Mouse (Mus musculus): ENCODE measurements around the gene Smarca4. TPM values are rescaled to one million over a fixed set of nuclear protein-coding genes. Genes with fewer than 3 reads are reported as not detected.

The Smarca4 gene
- polyA plus RNA-seq, 1 experiment from 2014 or later: 22.1 TPM

DNA sequence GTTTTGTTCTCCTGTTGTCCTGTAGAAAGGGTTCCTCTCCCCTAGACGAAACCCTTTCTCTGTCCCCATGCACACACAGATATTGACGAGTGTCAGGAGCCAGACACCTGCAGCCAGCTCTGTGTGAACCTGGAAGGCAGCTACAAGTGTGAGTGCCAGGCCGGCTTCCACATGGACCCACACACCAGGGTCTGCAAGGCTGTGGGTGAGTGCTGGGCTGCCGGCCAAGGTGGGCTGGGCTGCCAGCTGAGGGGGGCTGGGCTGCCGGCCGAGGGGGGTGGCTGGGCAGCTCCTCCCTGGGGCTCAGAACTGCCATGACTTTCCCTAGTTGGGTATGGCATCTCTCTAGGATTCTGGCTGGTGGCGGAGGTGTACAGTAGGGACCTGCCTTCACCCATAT, 122.8 kb downstream of the Smarca4 start:
- no peak overlapping the region for H3K9ac ChIP-seq (ENCODE audit: low read depth, low read length)
- peaks cover 85% of the 10 kb centered on the region for H3K36me3 ChIP-seq (ENCODE audit: control insufficient read depth, insufficient read depth)
- peak overlapping the region; percentile 4; the same call in 1 of the 2 replicates for H3K27ac ChIP-seq (ENCODE audit: low read depth, low read length)
- H3K4me3 ChIP-seq (ENCODE audit: low read depth, low read length): no peak overlapping the region
- H3K4me1 ChIP-seq (replicated peaks; ENCODE audit: control insufficient read depth, insufficient read depth, low read length): 0 out of 2 replicates have a peak, but pooled peaks cover 7% of the 10 kb centered on the region
- 88% methylated on average over 7 of the region's 7 CpGs for WGBS
- H3K9me3 ChIP-seq (ENCODE audit: control insufficient read depth): no peaks in the 10 kb centered on the region
- H3K27me3 ChIP-seq (replicated peaks; ENCODE audit: control insufficient read depth, insufficient read depth, low read length): no peaks in the 10 kb centered on the region
- no peak for ATAC-seq
- no peak for TF ChIP-seq CTCF (IDR thresholded peaks at IDR 0.05; ENCODE audit: low read depth)
- H3K4me2 ChIP-seq (replicated peaks; ENCODE audit: low read depth): no peak overlapping the region

DNA sequence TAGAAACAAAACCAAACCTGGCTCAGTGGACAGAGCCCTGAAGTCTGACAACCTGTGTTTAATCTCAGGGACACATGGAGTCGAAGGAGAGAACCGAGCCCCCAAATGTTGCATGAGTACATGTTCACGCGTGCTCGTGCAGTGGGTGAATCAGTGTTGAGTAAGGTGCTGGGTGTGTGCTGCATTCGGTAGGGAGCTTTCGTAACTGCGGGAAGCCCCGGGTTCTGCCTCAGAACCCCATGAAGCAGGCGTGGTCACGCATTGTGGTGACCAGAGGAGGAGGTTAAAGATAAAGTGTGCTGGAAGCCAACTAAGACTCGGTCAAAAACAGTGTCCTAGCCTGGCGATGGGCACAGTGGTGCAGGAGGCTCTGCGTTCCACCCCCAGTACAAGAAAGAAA, 124.5 kb downstream of the Smarca4 start:
- H3K9ac ChIP-seq (ENCODE audit: low read depth, low read length): no peak overlapping the region

DNA sequence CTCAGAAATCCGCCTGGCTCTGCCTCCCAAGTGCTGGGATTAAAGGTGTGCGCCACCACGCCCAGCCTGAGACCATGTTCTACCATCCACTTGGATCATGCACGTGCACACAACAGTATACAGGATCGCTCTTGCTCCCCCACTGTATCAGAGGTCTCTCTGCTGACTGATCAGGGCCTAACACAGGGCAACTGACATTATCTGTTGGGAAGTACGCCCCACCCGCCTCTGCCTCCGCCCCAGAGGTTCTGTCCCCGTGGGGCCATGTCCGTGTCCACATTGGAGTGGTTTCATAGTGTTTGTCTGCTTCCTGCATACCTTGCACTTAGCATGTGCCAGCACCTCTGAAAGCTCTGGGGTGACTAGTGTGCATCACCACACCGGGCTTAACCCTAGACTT, 125.5 kb downstream of the Smarca4 start:
- 71% methylated on average over 11 of the region's 11 CpGs for WGBS
- no peak for TF ChIP-seq CTCF (IDR thresholded peaks at IDR 0.05; ENCODE audit: low read depth)
- Histone ChIP-seq H3K27ac (ENCODE audit: low read depth, low read length) (no peak overlapping the region), H3K9me3 (ENCODE audit: control insufficient read depth) (no peaks in the 10 kb centered on the region), H3K4me3 (ENCODE audit: low read depth, low read length) (no peak overlapping the region), H3K9ac (ENCODE audit: low read depth, low read length) (no peak overlapping the region), H3K27me3 (replicated peaks; ENCODE audit: control insufficient read depth, insufficient read depth, low read length) (no peaks in the 10 kb centered on the region), H3K4me1 (replicated peaks; ENCODE audit: control insufficient read depth, insufficient read depth, low read length) (0 out of 2 replicates have a peak, but pooled peaks cover 4% of the 10 kb centered on the region), H3K4me2 (replicated peaks; ENCODE audit: low read depth) (no peak overlapping the region), H3K36me3 (ENCODE audit: control insufficient read depth, insufficient read depth) (peaks cover 90% of the 10 kb centered on the region)
- no peak for ATAC-seq

More for the DNA sequence above, 124.5 kb downstream of the Smarca4 start:
- Histone ChIP-seq H3K27ac (ENCODE audit: low read depth, low read length) (no peak overlapping the region), H3K4me3 (ENCODE audit: low read depth, low read length) (no peak overlapping the region), H3K4me2 (replicated peaks; ENCODE audit: low read depth) (no peak overlapping the region), H3K4me1 (replicated peaks; ENCODE audit: control insufficient read depth, insufficient read depth, low read length) (0 out of 2 replicates have a peak, but pooled peaks cover 4% of the 10 kb centered on the region), H3K27me3 (replicated peaks; ENCODE audit: control insufficient read depth, insufficient read depth, low read length) (no peaks in the 10 kb centered on the region), H3K36me3 (ENCODE audit: control insufficient read depth, insufficient read depth) (peaks cover 86% of the 10 kb centered on the region), H3K9me3 (ENCODE audit: control insufficient read depth) (no peaks in the 10 kb centered on the region)
- TF ChIP-seq CTCF (IDR thresholded peaks at IDR 0.05; ENCODE audit: low read depth): no peak
- ATAC-seq: no peak
- 90% methylated on average over 14 of the region's 14 CpGs for WGBS

DNA sequence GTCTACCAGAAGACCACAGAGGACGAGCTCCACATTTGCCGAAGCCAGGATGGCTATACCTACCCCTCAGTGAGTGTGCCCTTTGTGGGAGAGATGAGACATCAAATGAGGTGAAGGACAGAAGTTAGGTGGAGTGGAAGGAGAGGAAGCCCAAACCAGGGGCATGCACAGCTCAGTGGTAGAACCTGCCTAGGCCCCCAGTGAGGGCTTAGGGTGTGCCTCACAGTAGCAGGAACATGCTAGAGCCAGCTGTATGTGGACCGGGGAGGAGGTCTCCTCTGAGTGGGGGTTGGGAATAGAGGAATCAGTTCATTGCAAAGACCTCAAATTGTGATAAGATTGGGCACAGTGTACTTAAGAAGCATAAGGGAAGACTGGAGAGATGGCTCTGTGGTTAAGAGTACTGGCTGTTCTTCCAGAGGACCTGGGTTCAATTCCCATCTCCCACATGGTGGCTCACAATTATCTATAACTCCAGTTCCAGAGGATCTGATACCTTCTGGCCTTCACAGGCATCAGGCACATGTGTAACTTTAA, 131.3 kb downstream of the Smarca4 start:
- H3K4me3 ChIP-seq (ENCODE audit: low read depth, low read length): no peak overlapping the region
- H3K4me1 ChIP-seq (replicated peaks; ENCODE audit: control insufficient read depth, insufficient read depth, low read length): no peaks in the 10 kb centered on the region
- ATAC-seq: no peak
- H3K4me2 ChIP-seq (replicated peaks; ENCODE audit: low read depth): no peak overlapping the region
- H3K27ac ChIP-seq (ENCODE audit: low read depth, low read length): no peak overlapping the region
- WGBS: 81% methylated on average over 3 of the region's 3 CpGs
- no peaks in the 10 kb centered on the region for H3K27me3 ChIP-seq (replicated peaks; ENCODE audit: control insufficient read depth, insufficient read depth, low read length)
- no peak for TF ChIP-seq CTCF (IDR thresholded peaks at IDR 0.05; ENCODE audit: low read depth)
- H3K9me3 ChIP-seq (ENCODE audit: control insufficient read depth): no peaks in the 10 kb centered on the region
- peaks cover 78% of the 10 kb centered on the region for H3K36me3 ChIP-seq (ENCODE audit: control insufficient read depth, insufficient read depth)
- no peak overlapping the region for H3K9ac ChIP-seq (ENCODE audit: low read depth, low read length)

DNA sequence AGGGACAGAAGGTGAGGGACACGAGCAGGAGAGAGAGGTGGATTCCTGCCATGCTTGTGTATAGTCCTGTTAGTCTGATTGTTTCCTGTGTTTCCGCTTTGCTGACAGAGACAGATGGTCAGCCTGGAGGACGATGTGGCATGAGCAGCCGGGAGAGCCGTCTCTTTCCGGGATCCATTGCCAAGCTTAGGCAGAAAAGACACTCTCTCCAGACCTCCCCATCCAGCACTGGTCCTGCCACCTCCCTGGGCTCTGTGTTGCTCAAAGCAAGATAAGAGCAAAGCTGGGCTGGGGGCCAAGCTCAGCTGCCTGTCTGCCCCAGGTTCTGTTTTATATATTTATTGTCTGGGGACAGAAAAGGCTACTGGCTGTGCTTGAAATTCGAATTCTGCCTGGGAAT, 132.1 kb downstream of the Smarca4 start:
- H3K9me3 ChIP-seq (ENCODE audit: control insufficient read depth): no peaks in the 10 kb centered on the region
- TF ChIP-seq CTCF (IDR thresholded peaks at IDR 0.05; ENCODE audit: low read depth): no peak
- H3K4me2 ChIP-seq (replicated peaks; ENCODE audit: low read depth): no peak overlapping the region
- WGBS: 49% methylated on average over 7 of the region's 7 CpGs
- peaks cover 71% of the 10 kb centered on the region for H3K36me3 ChIP-seq (ENCODE audit: control insufficient read depth, insufficient read depth)
- peaks cover 2% of the 10 kb centered on the region; the same call in 1 of the 2 replicates for H3K4me1 ChIP-seq (replicated peaks; ENCODE audit: control insufficient read depth, insufficient read depth, low read length)
- H3K4me3 ChIP-seq (ENCODE audit: low read depth, low read length): no peak overlapping the region
- 0 out of 2 replicates have a peak overlapping the region, but pooled peaks have one; percentile 1 for H3K27ac ChIP-seq (ENCODE audit: low read depth, low read length)
- no peak overlapping the region for H3K9ac ChIP-seq (ENCODE audit: low read depth, low read length)
- H3K27me3 ChIP-seq (replicated peaks; ENCODE audit: control insufficient read depth, insufficient read depth, low read length): no peaks in the 10 kb centered on the region
- no peak for ATAC-seq

DNA sequence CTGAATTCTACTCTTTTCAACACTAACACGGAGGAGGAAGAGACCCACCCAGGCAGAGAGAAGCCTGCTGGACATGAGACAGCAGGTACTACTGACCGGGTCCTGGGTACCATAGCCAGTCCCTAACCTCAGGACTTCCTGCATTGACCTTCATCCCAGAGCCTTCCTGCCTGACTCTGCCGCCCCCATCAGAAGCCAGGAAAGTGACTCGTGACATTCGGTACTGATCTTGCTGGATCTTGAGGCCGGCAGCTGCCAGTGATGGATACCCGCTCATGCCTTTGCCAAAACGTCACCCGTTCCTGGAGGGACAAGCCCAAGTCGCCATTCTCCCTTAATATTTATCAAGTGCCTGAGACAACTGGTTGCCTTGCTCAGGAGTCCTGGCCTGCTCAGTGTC, 132.5 kb downstream of the Smarca4 start:
- no peak for ATAC-seq
- TF ChIP-seq CTCF (IDR thresholded peaks at IDR 0.05; ENCODE audit: low read depth): no peak
- H3K27me3 ChIP-seq (replicated peaks; ENCODE audit: control insufficient read depth, insufficient read depth, low read length): no peaks in the 10 kb centered on the region
- peaks cover 3% of the 10 kb centered on the region; the same call in 1 of the 2 replicates for H3K4me1 ChIP-seq (replicated peaks; ENCODE audit: control insufficient read depth, insufficient read depth, low read length)
- no peak overlapping the region for H3K4me2 ChIP-seq (replicated peaks; ENCODE audit: low read depth)
- H3K9ac ChIP-seq (ENCODE audit: low read depth, low read length): no peak overlapping the region
- H3K36me3 ChIP-seq (ENCODE audit: control insufficient read depth, insufficient read depth): peaks cover 70% of the 10 kb centered on the region
- H3K4me3 ChIP-seq (ENCODE audit: low read depth, low read length): no peak overlapping the region
- 71% methylated on average over 10 of the region's 10 CpGs for WGBS
- H3K9me3 ChIP-seq (ENCODE audit: control insufficient read depth): no peaks in the 10 kb centered on the region
- 0 out of 2 replicates have a peak overlapping the region, but pooled peaks have one; percentile 1 for H3K27ac ChIP-seq (ENCODE audit: low read depth, low read length)

Measured in intestine, postnatal 0 days (tissue).